Mouse (Mus musculus) midbrain, embryonic 16.5 days (tissue): Measurements from ENCODE around the gene Csad. TPM values are rescaled to one million over a fixed set of nuclear protein-coding genes. Genes with fewer than 3 reads are reported as not detected.
A peak's percentile ranks its signal among the peaks of the same experiment; 100 is the strongest.

Experiments used
- ATAC-seq: fragments of 200-750 bp; cut with Nextera tagmentation; 2 replicates; pipeline ENCODE4 v1.8.0; 2017; ENCODE audit warnings: moderate TSS enrichment
- H3K27ac ChIP-seq: fragments of 300-500 bp; sonication (generic); 2 replicates; pipeline ENCODE4 v1.5.1; 2014; ENCODE audit warnings: mild to moderate bottlenecking, low read length, mixed read lengths
- H3K27me3 ChIP-seq: fragments of 300-500 bp; sonication (generic); 2 replicates; pipeline ENCODE4 v1.6.1; 2014; ENCODE audit warnings: low read depth, low read length, mixed read lengths; ENCODE audit not compliant: control insufficient read depth, insufficient read depth
- H3K36me3 ChIP-seq: fragments of 300-500 bp; sonication (generic); 2 replicates; pipeline ENCODE4 v1.6.1; 2014; ENCODE audit warnings: mild to moderate bottlenecking, low read length, moderate library complexity, mixed read lengths; ENCODE audit not compliant: control insufficient read depth, insufficient read depth
- H3K4me1 ChIP-seq: fragments of 300-500 bp; sonication (generic); 2 replicates; pipeline ENCODE4 v1.6.1; 2014; ENCODE audit warnings: mild to moderate bottlenecking, low read length, mixed read lengths; ENCODE audit not compliant: control insufficient read depth, insufficient read depth
- H3K4me2 ChIP-seq: fragments of 300-500 bp; sonication (generic); 2 replicates; pipeline ENCODE4 v1.6.1; 2014; ENCODE audit warnings: mild to moderate bottlenecking, low read length, mixed read lengths
- H3K4me3 ChIP-seq: fragments of 300-500 bp; sonication (generic); 2 replicates; pipeline ENCODE4 v1.5.1; 2014; ENCODE audit warnings: low read depth, mild to moderate bottlenecking, low read length, moderate library complexity, mixed read lengths
- H3K9ac ChIP-seq: fragments of 300-500 bp; sonication (generic); 2 replicates; pipeline ENCODE4 v1.6.1; 2014; ENCODE audit warnings: low read depth, low read length, mixed read lengths
- H3K9me3 ChIP-seq: fragments of 300-500 bp; sonication (generic); replicated peaks from 2 replicates; pipeline ENCODE4 v1.6.1; 2014; ENCODE audit warnings: mild to moderate bottlenecking, low read length, mixed read lengths; ENCODE audit not compliant: control insufficient read depth, poor library complexity, severe bottlenecking
- WGBS: fragments of 180-500 bp; shearing (Covaris S2); extraction: QIAGEN DNeasy Blood & Tissue Kit; methylation state at CpG from one replicate; pipeline ENCODE4 v1.1.7; 2014; 5-methylcytosine and 5-hydroxymethylcytosine counted together
- polyA plus RNA-seq: library from polyadenylated mRNA; unstranded; fragments of >200 nt; fragmentation: Nextera tagmentation; extraction: Ambion mirVana; gene quantifications from 2 replicates; pipeline ENCODE4 v1.2.1, GENCODE M21; 2015

Gene Csad
- polyA plus RNA-seq, 1 experiment from 2014 or later = 33.1 TPM

- H3K36me3 ChIP-seq = peaks cover 21% of the 10 kb centered on the region; the same call in 1 of the 2 replicates
Observed at GRCm38 (mm10) chr15:102208092-102208561, 3.6 kb upstream of the Csad start.

GRCm38 (mm10) chr15:102207351-102207750 is 2.8 kb upstream of the Csad start:
- peaks cover 15% of the 10 kb centered on the region; the same call in 1 of the 2 replicates for H3K36me3 ChIP-seq
- H3K4me2 ChIP-seq = no peak overlapping the region
- no peaks in the 10 kb centered on the region for H3K9me3 ChIP-seq
- H3K9ac ChIP-seq = no peak overlapping the region
- 83% methylated on average over 3 of the region's 3 CpGs for WGBS
- no peak overlapping the region for H3K27ac ChIP-seq
- no peaks in the 10 kb centered on the region for H3K27me3 ChIP-seq
- H3K4me1 ChIP-seq = peaks cover 29% of the 10 kb centered on the region
- no peak for ATAC-seq
- no peak overlapping the region for H3K4me3 ChIP-seq

More at GRCm38 (mm10) chr15:102208092-102208561, 3.6 kb upstream of the Csad start:
- no peak overlapping the region for H3K27ac ChIP-seq
- ATAC-seq = no peak
- no peak overlapping the region for H3K9ac ChIP-seq
- H3K4me2 ChIP-seq = no peak overlapping the region
- no peaks in the 10 kb centered on the region for H3K9me3 ChIP-seq
- WGBS = 93% methylated on average over 9 of the region's 9 CpGs
- H3K4me3 ChIP-seq = no peak overlapping the region
- H3K27me3 ChIP-seq = no peaks in the 10 kb centered on the region
- H3K4me1 ChIP-seq = peaks cover 25% of the 10 kb centered on the region

GRCm38 (mm10) chr15:102205779-102206178 is 1.3 kb upstream of the Csad start:
- Histone ChIP-seq H3K36me3 (peaks cover 14% of the 10 kb centered on the region; the same call in 1 of the 2 replicates), H3K4me1 (peaks cover 33% of the 10 kb centered on the region)
- no peak for ATAC-seq

GRCm38 (mm10) chr15:102203835-102204381 is 616 bp downstream of the Csad start:
- Histone ChIP-seq H3K27me3 (no peaks in the 10 kb centered on the region), H3K9me3 (no peaks in the 10 kb centered on the region), H3K4me3 (peak overlapping the region; percentile 94), H3K9ac (peak overlapping the region; percentile 83), H3K4me1 (peaks cover 33% of the 10 kb centered on the region), H3K27ac (peak overlapping the region; percentile 97), H3K36me3 (peaks cover 6% of the 10 kb centered on the region; the same call in 1 of the 2 replicates), H3K4me2 (peak overlapping the region; percentile 78)
- WGBS = under 1% methylated on average over 28 of the region's 72 CpGs
- ATAC-seq = peak; percentile 61

More at GRCm38 (mm10) chr15:102205779-102206178, 1.3 kb upstream of the Csad start:
- 25% methylated on average over 8 of the region's 8 CpGs for WGBS
- no peaks in the 10 kb centered on the region for H3K9me3 ChIP-seq
- H3K27ac ChIP-seq = peak overlapping the region; percentile 29
- H3K27me3 ChIP-seq = no peaks in the 10 kb centered on the region
- H3K4me3 ChIP-seq = peak overlapping the region; percentile 94
- peak overlapping the region; percentile 47; the same call in 1 of the 2 replicates for H3K9ac ChIP-seq
- H3K4me2 ChIP-seq = peak overlapping the region; percentile 78

GRCm38 (mm10) chr15:102202971-102203834 is 1.3 kb downstream of the Csad start, which contains the start of gene Zfp740:
Gene Zfp740, plus strand, starts transcription at chr15:102203249.
- peak within 1 kb of the TSS; percentile 78 for H3K4me2 ChIP-seq

GRCm38 (mm10) chr15:102198841-102199240 is 5.7 kb downstream of the Csad start:
- Histone ChIP-seq H3K4me2 (no peak overlapping the region), H3K9ac (no peak overlapping the region), H3K4me1 (peaks cover 7% of the 10 kb centered on the region), H3K9me3 (no peaks in the 10 kb centered on the region), H3K27me3 (no peaks in the 10 kb centered on the region), H3K4me3 (no peak overlapping the region), H3K36me3 (no peaks in the 10 kb centered on the region), H3K27ac (no peak overlapping the region)
- no peak for ATAC-seq
- WGBS = 82% methylated on average over 4 of the region's 4 CpGs

More at GRCm38 (mm10) chr15:102202971-102203834, 1.3 kb downstream of the Csad start, which contains the start of gene Zfp740:
- no peaks in the 10 kb centered on the region for H3K36me3 ChIP-seq
- peak within 1 kb of the TSS; percentile 94 for H3K4me3 ChIP-seq
- H3K27ac ChIP-seq = peak within 1 kb of the TSS; percentile 97
- peaks cover 33% of the 10 kb centered on the region for H3K4me1 ChIP-seq
- no peaks in the 10 kb centered on the region for H3K9me3 ChIP-seq
- under 1% methylated on average over 40 of the region's 68 CpGs for WGBS
- peak; percentile 96 for ATAC-seq
- H3K27me3 ChIP-seq = no peaks in the 10 kb centered on the region
- peak within 1 kb of the TSS; percentile 83 for H3K9ac ChIP-seq

DNA sequence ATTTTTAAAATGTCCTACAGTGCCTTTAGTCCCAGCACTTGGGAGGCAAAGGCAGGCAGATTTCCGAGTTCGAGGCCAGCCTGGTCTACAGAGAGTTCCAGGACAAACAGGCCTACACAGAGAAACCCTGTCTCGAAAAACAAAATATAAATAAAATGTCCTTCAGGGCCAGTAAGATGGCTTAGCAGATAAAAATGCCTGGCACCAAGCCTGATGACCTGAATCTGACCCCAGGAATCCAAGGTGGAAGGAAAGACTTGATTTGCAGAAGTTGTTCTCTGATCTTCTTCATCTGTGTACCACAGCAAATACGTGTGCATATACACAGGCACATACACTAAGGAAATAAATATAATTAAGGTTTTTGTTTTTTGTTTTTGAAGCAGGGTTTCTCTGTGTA is 9.2 kb downstream of the Csad start:
- ATAC-seq = no peak
- Histone ChIP-seq H3K27me3 (no peaks in the 10 kb centered on the region), H3K36me3 (no peaks in the 10 kb centered on the region), H3K4me3 (no peak overlapping the region), H3K4me1 (no peaks in the 10 kb centered on the region), H3K9me3 (no peaks in the 10 kb centered on the region), H3K4me2 (no peak overlapping the region), H3K9ac (no peak overlapping the region), H3K27ac (no peak overlapping the region)
- WGBS = 85% methylated on average over 4 of the region's 4 CpGs

DNA sequence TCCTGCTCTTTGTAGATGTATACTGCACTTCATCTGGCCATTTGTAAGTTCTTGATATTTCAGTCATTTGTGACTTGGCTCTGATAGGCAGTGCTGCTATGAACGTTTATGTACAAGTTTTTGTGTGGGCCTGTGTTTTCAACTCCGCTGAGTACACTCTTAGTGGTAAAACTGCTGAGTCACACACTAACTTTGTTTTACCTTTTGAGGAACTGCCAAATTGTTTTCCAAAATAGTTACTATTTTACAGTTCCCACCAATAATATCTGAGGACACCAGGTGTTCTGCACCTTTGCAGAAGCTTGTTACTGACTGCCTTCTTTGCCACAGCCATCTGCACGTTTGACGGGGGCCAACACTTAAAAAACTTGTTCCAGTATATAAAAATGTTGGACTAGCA is 10.1 kb downstream of the Csad start:
- no peaks in the 10 kb centered on the region for H3K9me3 ChIP-seq
- H3K27ac ChIP-seq = no peak overlapping the region
- H3K4me3 ChIP-seq = no peak overlapping the region
- H3K9ac ChIP-seq = no peak overlapping the region
- no peaks in the 10 kb centered on the region for H3K36me3 ChIP-seq
- no peak overlapping the region for H3K4me2 ChIP-seq
- ATAC-seq = no peak
- no peaks in the 10 kb centered on the region for H3K27me3 ChIP-seq
- 90% methylated on average over 4 of the region's 4 CpGs for WGBS
- no peaks in the 10 kb centered on the region for H3K4me1 ChIP-seq

GRCm38 (mm10) chr15:102193652-102194051 is 10.9 kb downstream of the Csad start:
- no peak for ATAC-seq
- no peaks in the 10 kb centered on the region for H3K27me3 ChIP-seq
- H3K4me3 ChIP-seq = no peak overlapping the region
- no peaks in the 10 kb centered on the region for H3K4me1 ChIP-seq
- no peak overlapping the region for H3K27ac ChIP-seq
- 91% methylated on average over 4 of the region's 4 CpGs for WGBS
- H3K9ac ChIP-seq = no peak overlapping the region
- H3K4me2 ChIP-seq = no peak overlapping the region
- no peaks in the 10 kb centered on the region for H3K36me3 ChIP-seq
- H3K9me3 ChIP-seq = no peaks in the 10 kb centered on the region
